Mouse (Mus musculus): Measurements from ENCODE around the gene Olfr1347. TPM values are rescaled to one million over a fixed set of nuclear protein-coding genes. Genes with fewer than 3 reads are reported as not detected.
"Not testable (repeated sequence)": the region's sequence is repeated elsewhere in the genome, so short reads cannot be mapped to it uniquely, and the experiment has no call there.

The Olfr1347 gene
- polyA plus RNA-seq (2012; rRNA removed) = not detected in 2 replicates

GRCm38 (mm10) chr7:6499655-6500054 lies at the start of gene Olfr1347:
Gene Olfr1347, minus strand, starts transcription at chr7:6499755.
- no peak for TF ChIP-seq POLR2A (IDR thresholded peaks at IDR 0.05; ENCODE audit: borderline replicate concordance, extremely low read depth, insufficient read depth, insufficient read length, poor library complexity, severe bottlenecking)
- TF ChIP-seq CTCF (IDR thresholded peaks at IDR 0.05; ENCODE audit: borderline replicate concordance, extremely low read depth, insufficient read depth, insufficient read length) = no peak
- no peak for DNase-seq (ENCODE audit: low read depth)

- DNase-seq (ENCODE audit: low read depth) = peak; percentile 0
- TF ChIP-seq POLR2A (IDR thresholded peaks at IDR 0.05; ENCODE audit: borderline replicate concordance, extremely low read depth, insufficient read depth, insufficient read length, poor library complexity, severe bottlenecking) = no peak
- TF ChIP-seq CTCF (IDR thresholded peaks at IDR 0.05; ENCODE audit: borderline replicate concordance, extremely low read depth, insufficient read depth, insufficient read length) = peak; percentile 52; the same call in 1 of the 2 replicates
Observed at GRCm38 (mm10) chr7:6526141-6526540, 26.6 kb upstream of the Olfr1347 start.

- no peak for DNase-seq (ENCODE audit: low read depth)
- TF ChIP-seq CTCF (IDR thresholded peaks at IDR 0.05; ENCODE audit: borderline replicate concordance, extremely low read depth, insufficient read depth, insufficient read length) (no peak), POLR2A (IDR thresholded peaks at IDR 0.05; ENCODE audit: borderline replicate concordance, extremely low read depth, insufficient read depth, insufficient read length, poor library complexity, severe bottlenecking) (no peak)
Observed at GRCm38 (mm10) chr7:6525001-6525400, 25.4 kb upstream of the Olfr1347 start.

GRCm38 (mm10) chr7:6522850-6523249 lies 23.3 kb upstream of the Olfr1347 start, which contains the start of gene Olfr1349:
Gene Olfr1349, minus strand, starts transcription at chr7:6522950.
- TF ChIP-seq CTCF (IDR thresholded peaks at IDR 0.05; ENCODE audit: borderline replicate concordance, extremely low read depth, insufficient read depth, insufficient read length) = no peak
- TF ChIP-seq POLR2A (IDR thresholded peaks at IDR 0.05; ENCODE audit: borderline replicate concordance, extremely low read depth, insufficient read depth, insufficient read length, poor library complexity, severe bottlenecking) = no peak
- no peak for DNase-seq (ENCODE audit: low read depth)

- DNase-seq (ENCODE audit: low read depth) = no peak
- TF ChIP-seq CTCF (IDR thresholded peaks at IDR 0.05; ENCODE audit: borderline replicate concordance, extremely low read depth, insufficient read depth, insufficient read length) (no peak), POLR2A (IDR thresholded peaks at IDR 0.05; ENCODE audit: borderline replicate concordance, extremely low read depth, insufficient read depth, insufficient read length, poor library complexity, severe bottlenecking) (no peak)
Observed at GRCm38 (mm10) chr7:6521666-6522065, 22.1 kb upstream of the Olfr1347 start.

- TF ChIP-seq CTCF (IDR thresholded peaks at IDR 0.05; ENCODE audit: borderline replicate concordance, extremely low read depth, insufficient read depth, insufficient read length) (no peak), POLR2A (IDR thresholded peaks at IDR 0.05; ENCODE audit: borderline replicate concordance, extremely low read depth, insufficient read depth, insufficient read length, poor library complexity, severe bottlenecking) (no peak)
- DNase-seq (ENCODE audit: low read depth) = no peak
Observed at GRCm38 (mm10) chr7:6508648-6509047, 9.1 kb upstream of the Olfr1347 start, which contains the start of gene Olfr1348. Gene Olfr1348, minus strand, starts transcription at chr7:6508748.

- DNase-seq (ENCODE audit: low read depth) = no peak
- TF ChIP-seq POLR2A (IDR thresholded peaks at IDR 0.05; ENCODE audit: borderline replicate concordance, extremely low read depth, insufficient read depth, insufficient read length, poor library complexity, severe bottlenecking) (no peak), CTCF (IDR thresholded peaks at IDR 0.05; ENCODE audit: borderline replicate concordance, extremely low read depth, insufficient read depth, insufficient read length) (no peak)
Observed at GRCm38 (mm10) chr7:6486841-6487240, 12.7 kb downstream of the Olfr1347 start, which contains the start of gene Olfr5. Gene Olfr5, minus strand, starts transcription at chr7:6486941.

- DNase-seq (ENCODE audit: low read depth) = not testable (repeated sequence)
Observed at GRCm38 (mm10) chr7:6477633-6478032, 21.9 kb downstream of the Olfr1347 start.

GRCm38 (mm10) chr7:6466951-6467350 lies 32.6 kb downstream of the Olfr1347 start, which contains the start of gene Olfr1346:
Gene Olfr1346, plus strand, starts transcription at chr7:6467101.
- TF ChIP-seq POLR2A (IDR thresholded peaks at IDR 0.05; ENCODE audit: borderline replicate concordance, extremely low read depth, insufficient read depth, insufficient read length, poor library complexity, severe bottlenecking) = no peak
- TF ChIP-seq CTCF (IDR thresholded peaks at IDR 0.05; ENCODE audit: borderline replicate concordance, extremely low read depth, insufficient read depth, insufficient read length) = no peak
- DNase-seq (ENCODE audit: low read depth) = no peak

- no peak for DNase-seq (ENCODE audit: low read depth)
- no peak for TF ChIP-seq POLR2A (IDR thresholded peaks at IDR 0.05; ENCODE audit: borderline replicate concordance, extremely low read depth, insufficient read depth, insufficient read length, poor library complexity, severe bottlenecking)
- TF ChIP-seq CTCF (IDR thresholded peaks at IDR 0.05; ENCODE audit: borderline replicate concordance, extremely low read depth, insufficient read depth, insufficient read length) = no peak
Observed at GRCm38 (mm10) chr7:6456399-6456798, 43.2 kb downstream of the Olfr1347 start.

- DNase-seq (ENCODE audit: low read depth) = no peak
- no peak for TF ChIP-seq CTCF (IDR thresholded peaks at IDR 0.05; ENCODE audit: borderline replicate concordance, extremely low read depth, insufficient read depth, insufficient read length)
- no peak for TF ChIP-seq POLR2A (IDR thresholded peaks at IDR 0.05; ENCODE audit: borderline replicate concordance, extremely low read depth, insufficient read depth, insufficient read length, poor library complexity, severe bottlenecking)
Observed at GRCm38 (mm10) chr7:6455868-6456267, 43.7 kb downstream of the Olfr1347 start, which contains the start of gene Olfr1336. Gene Olfr1336, plus strand, starts transcription at chr7:6456168.

- no peak for DNase-seq (ENCODE audit: low read depth)
- no peak for TF ChIP-seq CTCF (IDR thresholded peaks at IDR 0.05; ENCODE audit: borderline replicate concordance, extremely low read depth, insufficient read depth, insufficient read length)
- TF ChIP-seq POLR2A (IDR thresholded peaks at IDR 0.05; ENCODE audit: borderline replicate concordance, extremely low read depth, insufficient read depth, insufficient read length, poor library complexity, severe bottlenecking) = no peak
Observed at GRCm38 (mm10) chr7:6447771-6448170, 51.8 kb downstream of the Olfr1347 start.
